Mouse (Mus musculus) midbrain, embryonic 12.5 days (tissue): ENCODE measurements at regions not wholly inside any gene's neighbourhood (a gene's known extent, or its start where the extent isn't known, plus 50 kb on each side); places are given as distances from the start of the nearest gene placed in this dataset.

Experiments
- ATAC-seq: fragments of 200-750 bp; cut with Nextera tagmentation; 2 replicates; pipeline ENCODE4 v1.8.0; 2017; ENCODE audit warnings: low read depth, moderate TSS enrichment, moderate library complexity; ENCODE audit not compliant: low FRiP score
- H3K27ac ChIP-seq: fragments of 300-500 bp; sonication (generic); replicated peaks from 2 replicates; pipeline ENCODE4 v1.5.1; 2016; ENCODE audit warnings: mild to moderate bottlenecking
- H3K27me3 ChIP-seq: fragments of 300-500 bp; sonication (generic); 2 replicates; pipeline ENCODE4 v1.6.1; 2016; ENCODE audit warnings: mild to moderate bottlenecking
- H3K36me3 ChIP-seq: fragments of 300-500 bp; sonication (generic); 2 replicates; pipeline ENCODE4 v1.6.1; 2016
- H3K4me1 ChIP-seq: fragments of 300-500 bp; sonication (generic); 2 replicates; pipeline ENCODE4 v1.6.1; 2016
- H3K4me2 ChIP-seq: fragments of 300-500 bp; sonication (generic); replicated peaks from 2 replicates; pipeline ENCODE4 v1.6.1; 2016; ENCODE audit warnings: mild to moderate bottlenecking, moderate library complexity
- H3K4me3 ChIP-seq: fragments of 300-500 bp; sonication (generic); 2 replicates; pipeline ENCODE4 v1.5.1; 2016; ENCODE audit warnings: mild to moderate bottlenecking
- H3K9ac ChIP-seq: fragments of 300-500 bp; sonication (generic); replicated peaks from 2 replicates; pipeline ENCODE4 v1.6.1; 2016; ENCODE audit warnings: mild to moderate bottlenecking, moderate library complexity
- H3K9me3 ChIP-seq: fragments of 300-500 bp; sonication (generic); 2 replicates; pipeline ENCODE4 v1.6.1; 2016; ENCODE audit warnings: mild to moderate bottlenecking
- WGBS: fragments of 180-500 bp; shearing (Covaris S2); methylation state at CpG from one replicate; pipeline ENCODE4 v1.1.7; 2016; 5-methylcytosine and 5-hydroxymethylcytosine counted together

DNA sequence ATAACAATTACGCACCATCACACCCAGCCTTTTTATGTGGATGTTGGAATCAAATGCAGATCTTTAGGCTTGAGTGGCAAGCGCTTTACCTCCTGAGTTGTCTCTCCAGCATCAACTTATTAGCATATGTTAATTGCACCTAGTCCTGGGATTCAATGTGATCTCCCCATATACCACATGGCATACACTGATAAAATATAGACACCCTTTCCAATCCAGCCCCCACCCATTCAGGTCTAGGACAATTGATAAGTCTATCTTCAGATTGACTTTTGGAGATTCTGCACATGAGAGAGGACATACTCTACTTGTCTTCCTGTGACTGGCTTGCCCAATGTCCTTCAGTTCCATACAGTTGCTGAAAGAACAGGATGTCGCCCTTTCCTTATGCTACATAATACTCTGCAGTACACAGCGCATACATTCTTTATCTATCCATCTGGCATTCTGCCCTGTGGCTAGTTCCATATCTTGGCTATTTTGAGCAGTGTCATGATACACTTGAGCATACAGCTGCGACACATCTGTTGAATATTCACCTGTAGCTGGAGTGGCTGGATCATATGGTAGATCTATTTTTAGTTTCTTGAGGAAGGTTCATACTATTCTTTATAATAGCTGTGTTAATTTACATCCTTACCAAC is 120.3 kb downstream of the Gsdmc2 start:
- H3K9ac ChIP-seq: no peak overlapping the region
- no peak overlapping the region for H3K4me2 ChIP-seq
- 97% methylated on average over 5 of the region's 5 CpGs for WGBS
- H3K27ac ChIP-seq: no peak overlapping the region
- ATAC-seq: no peak
- no peak overlapping the region for H3K4me3 ChIP-seq
- H3K27me3 ChIP-seq: no peaks in the 10 kb centered on the region
- no peaks in the 10 kb centered on the region for H3K4me1 ChIP-seq
- no peaks in the 10 kb centered on the region for H3K36me3 ChIP-seq
- H3K9me3 ChIP-seq: no peaks in the 10 kb centered on the region

- ATAC-seq: no peak
- WGBS: 70% methylated on average over 9 of the region's 9 CpGs
Observed at GRCm38 (mm10) chr15:63722991-63723390, 122.0 kb downstream of the Gsdmc2 start.

GRCm38 (mm10) chr15:63721669-63722357 is 123.2 kb downstream of the Gsdmc2 start:
- Histone ChIP-seq H3K27me3 (no peaks in the 10 kb centered on the region), H3K4me3 (no peak overlapping the region), H3K9ac (no peak overlapping the region), H3K36me3 (no peaks in the 10 kb centered on the region), H3K27ac (no peak overlapping the region), H3K9me3 (no peaks in the 10 kb centered on the region), H3K4me2 (no peak overlapping the region), H3K4me1 (no peaks in the 10 kb centered on the region)
- no peak for ATAC-seq
- WGBS: 58% methylated on average over 3 of the region's 3 CpGs

More at GRCm38 (mm10) chr15:63722991-63723390, 122.0 kb downstream of the Gsdmc2 start:
- Histone ChIP-seq H3K4me3 (no peak overlapping the region), H3K36me3 (no peaks in the 10 kb centered on the region), H3K4me1 (no peaks in the 10 kb centered on the region), H3K27ac (no peak overlapping the region), H3K4me2 (no peak overlapping the region), H3K27me3 (no peaks in the 10 kb centered on the region), H3K9me3 (no peaks in the 10 kb centered on the region), H3K9ac (no peak overlapping the region)

DNA sequence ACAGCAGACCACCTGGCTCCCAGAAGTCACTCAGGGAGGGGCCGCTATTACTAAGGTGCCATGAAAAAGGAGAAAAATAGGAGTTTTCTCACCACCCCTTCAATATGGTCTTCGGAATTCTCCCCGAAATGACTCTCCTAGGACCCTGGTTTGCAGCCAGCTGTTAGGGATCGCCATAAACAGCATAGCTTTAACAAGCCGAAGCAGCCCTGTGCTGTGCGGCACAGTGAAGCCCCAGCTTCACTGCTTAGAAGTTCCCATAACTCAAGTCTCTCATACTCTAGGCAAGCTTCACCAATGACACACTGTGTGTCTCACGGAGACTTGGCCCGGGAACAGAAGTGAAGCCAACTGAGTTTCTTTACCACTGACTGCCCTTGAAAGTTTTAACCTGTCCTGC is 127.2 kb downstream of the Gsdmc2 start:
- Histone ChIP-seq H3K36me3 (no peaks in the 10 kb centered on the region), H3K4me3 (no peak overlapping the region), H3K9me3 (no peaks in the 10 kb centered on the region), H3K9ac (no peak overlapping the region), H3K27me3 (no peaks in the 10 kb centered on the region), H3K27ac (no peak overlapping the region), H3K4me2 (no peak overlapping the region), H3K4me1 (no peaks in the 10 kb centered on the region)
- WGBS: 97% methylated on average over 8 of the region's 8 CpGs
- ATAC-seq: no peak

DNA sequence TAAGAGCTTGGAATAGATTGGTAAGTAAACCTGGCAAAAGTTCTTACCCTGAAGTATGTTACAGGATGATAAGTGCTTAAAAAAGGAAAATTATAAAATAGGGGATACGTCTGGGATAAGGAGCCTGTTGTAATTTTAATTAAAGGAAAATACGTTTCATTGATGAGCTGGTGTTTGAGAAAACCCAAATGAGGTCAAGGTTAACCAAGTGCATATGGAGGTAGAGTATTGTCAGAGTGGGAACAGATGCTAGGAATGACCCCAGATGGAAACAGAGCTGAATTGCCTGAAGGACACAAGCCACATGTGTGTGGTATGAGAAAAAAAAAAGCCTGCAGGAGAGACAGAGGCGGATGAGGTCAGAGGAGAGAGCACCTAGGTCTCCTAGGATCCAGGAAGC is 131.3 kb downstream of the Gsdmc2 start:
- no peak overlapping the region for H3K9ac ChIP-seq
- H3K9me3 ChIP-seq: no peaks in the 10 kb centered on the region
- ATAC-seq: no peak
- H3K27ac ChIP-seq: no peak overlapping the region
- H3K27me3 ChIP-seq: no peaks in the 10 kb centered on the region
- no peak overlapping the region for H3K4me3 ChIP-seq
- H3K36me3 ChIP-seq: no peaks in the 10 kb centered on the region
- no peak overlapping the region for H3K4me2 ChIP-seq
- H3K4me1 ChIP-seq: no peaks in the 10 kb centered on the region
- WGBS: 84% methylated on average over 3 of the region's 3 CpGs

DNA sequence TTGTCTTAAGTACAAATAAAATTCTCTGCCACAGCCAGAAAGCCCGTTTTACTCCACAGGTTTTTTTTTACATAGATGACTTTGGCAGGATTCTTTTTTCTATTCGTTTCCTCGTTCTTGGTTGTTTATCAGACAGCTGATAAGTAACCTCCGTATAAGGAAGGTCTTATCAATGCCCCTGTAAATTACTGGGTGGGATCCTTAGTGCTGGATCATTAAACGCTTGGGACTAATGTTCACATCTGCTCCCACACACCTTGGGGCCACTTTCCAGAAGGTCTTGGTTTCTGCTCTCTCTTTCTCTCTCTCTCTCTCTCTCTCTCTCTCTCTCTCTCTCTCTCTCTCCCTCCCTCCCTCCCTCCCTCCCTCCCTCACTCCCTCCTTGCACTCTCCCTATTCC is 134.6 kb downstream of the Gsdmc2 start:
- no peak overlapping the region for H3K9ac ChIP-seq
- 78% methylated on average over 5 of the region's 5 CpGs for WGBS
- no peak for ATAC-seq

DNA sequence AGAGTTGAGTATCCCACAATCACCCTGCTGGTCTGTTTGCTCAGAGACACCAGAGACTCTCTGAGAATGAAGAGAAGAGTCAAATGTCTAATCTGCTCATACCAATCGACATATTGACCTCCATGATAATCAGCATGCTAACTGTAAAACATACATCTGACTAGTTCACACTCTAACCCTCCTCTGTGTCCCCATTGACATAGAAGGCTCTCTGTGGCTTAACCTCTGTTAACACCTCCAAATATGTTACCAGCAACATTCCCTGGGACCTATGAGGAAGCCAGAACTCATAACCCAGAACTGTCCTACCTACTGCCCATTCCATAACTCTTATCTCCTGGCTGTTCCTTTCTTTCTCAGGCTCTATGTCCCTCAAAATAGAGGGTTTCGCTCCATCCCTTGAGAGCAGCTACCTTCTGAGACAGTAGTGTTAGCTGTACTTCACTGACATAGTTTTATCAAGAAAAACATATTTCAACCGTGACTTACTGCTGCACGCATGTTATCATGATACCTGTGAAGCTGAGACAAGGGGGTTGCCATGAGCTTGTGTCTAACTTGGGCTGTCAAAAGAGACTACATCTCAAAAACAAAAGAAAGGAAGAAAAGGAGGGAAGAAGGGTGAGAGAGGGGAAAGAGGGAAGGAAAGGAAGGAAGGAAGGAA is 135.6 kb downstream of the Gsdmc2 start:
- no peaks in the 10 kb centered on the region for H3K9me3 ChIP-seq
- H3K9ac ChIP-seq: no peak overlapping the region
- 90% methylated on average over 4 of the region's 4 CpGs for WGBS
- H3K27me3 ChIP-seq: no peaks in the 10 kb centered on the region
- H3K36me3 ChIP-seq: no peaks in the 10 kb centered on the region
- ATAC-seq: no peak
- no peaks in the 10 kb centered on the region for H3K4me1 ChIP-seq
- H3K4me2 ChIP-seq: no peak overlapping the region
- H3K4me3 ChIP-seq: no peak overlapping the region
- no peak overlapping the region for H3K27ac ChIP-seq

More for the DNA sequence above, 134.6 kb downstream of the Gsdmc2 start:
- H3K4me2 ChIP-seq: no peak overlapping the region
- no peak overlapping the region for H3K27ac ChIP-seq
- no peaks in the 10 kb centered on the region for H3K27me3 ChIP-seq
- H3K4me3 ChIP-seq: no peak overlapping the region
- no peaks in the 10 kb centered on the region for H3K9me3 ChIP-seq
- H3K4me1 ChIP-seq: no peaks in the 10 kb centered on the region
- H3K36me3 ChIP-seq: no peaks in the 10 kb centered on the region

GRCm38 (mm10) chr15:63704636-63705035 is 140.3 kb downstream of the Gsdmc2 start:
- no peak overlapping the region for H3K27ac ChIP-seq
- WGBS: 90% methylated on average over 8 of the region's 8 CpGs
- no peak overlapping the region for H3K4me3 ChIP-seq

DNA sequence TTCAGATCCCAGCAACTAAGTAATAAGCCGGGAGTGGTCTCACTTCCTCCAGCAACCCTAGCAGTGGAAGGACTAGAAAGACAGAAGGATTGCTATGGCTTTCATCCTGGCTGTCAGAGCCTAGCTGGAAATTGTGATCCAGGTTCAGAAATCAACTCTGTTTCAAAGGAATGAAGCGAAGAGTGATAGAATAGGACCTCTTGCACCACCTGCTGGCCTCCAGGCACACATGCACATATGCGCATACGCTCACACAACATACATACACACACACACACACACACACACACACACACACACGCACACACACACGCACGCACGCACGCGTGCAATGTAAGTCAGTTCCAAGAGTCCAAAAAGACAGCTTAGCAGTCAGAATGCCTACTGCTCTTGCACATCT is 147.1 kb downstream of the Gsdmc2 start:
- Histone ChIP-seq H3K27me3 (peaks cover 35% of the 10 kb centered on the region), H3K36me3 (no peaks in the 10 kb centered on the region), H3K9me3 (no peaks in the 10 kb centered on the region), H3K9ac (no peak overlapping the region), H3K27ac (no peak overlapping the region), H3K4me1 (peaks cover 7% of the 10 kb centered on the region), H3K4me3 (no peak overlapping the region), H3K4me2 (no peak overlapping the region)
- ATAC-seq: no peak
- 96% methylated on average over 10 of the region's 10 CpGs for WGBS

More at GRCm38 (mm10) chr15:63704636-63705035, 140.3 kb downstream of the Gsdmc2 start:
- Histone ChIP-seq H3K9ac (no peak overlapping the region), H3K4me1 (no peaks in the 10 kb centered on the region), H3K9me3 (no peaks in the 10 kb centered on the region), H3K4me2 (no peak overlapping the region), H3K27me3 (no peaks in the 10 kb centered on the region), H3K36me3 (no peaks in the 10 kb centered on the region)
- no peak for ATAC-seq

DNA sequence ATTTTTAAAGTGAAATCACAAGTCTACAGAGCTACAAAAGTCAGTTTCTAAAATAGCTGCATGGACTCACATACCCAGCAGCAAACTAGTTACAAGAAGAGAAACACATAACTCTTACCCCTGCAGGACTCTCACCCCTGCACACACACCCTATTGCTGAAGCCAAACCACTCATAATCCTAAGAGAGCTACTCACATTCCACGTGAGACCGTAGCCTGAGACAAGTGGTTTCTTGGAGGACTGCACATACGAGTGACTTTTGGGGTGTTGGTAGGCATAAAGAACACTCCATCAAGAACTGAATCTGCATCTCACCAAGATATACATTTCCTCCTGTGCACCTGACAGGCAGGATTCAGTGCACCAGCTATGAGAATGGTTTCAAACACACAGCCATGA is 150.8 kb downstream of the Gsdmc2 start:
- Histone ChIP-seq H3K9ac (no peak overlapping the region), H3K27me3 (peaks cover 51% of the 10 kb centered on the region), H3K27ac (no peak overlapping the region), H3K4me2 (no peak overlapping the region), H3K4me3 (no peak overlapping the region), H3K9me3 (no peaks in the 10 kb centered on the region), H3K4me1 (peaks cover 13% of the 10 kb centered on the region), H3K36me3 (no peaks in the 10 kb centered on the region)
- WGBS: 75% methylated on average over 3 of the region's 3 CpGs
- no peak for ATAC-seq

DNA sequence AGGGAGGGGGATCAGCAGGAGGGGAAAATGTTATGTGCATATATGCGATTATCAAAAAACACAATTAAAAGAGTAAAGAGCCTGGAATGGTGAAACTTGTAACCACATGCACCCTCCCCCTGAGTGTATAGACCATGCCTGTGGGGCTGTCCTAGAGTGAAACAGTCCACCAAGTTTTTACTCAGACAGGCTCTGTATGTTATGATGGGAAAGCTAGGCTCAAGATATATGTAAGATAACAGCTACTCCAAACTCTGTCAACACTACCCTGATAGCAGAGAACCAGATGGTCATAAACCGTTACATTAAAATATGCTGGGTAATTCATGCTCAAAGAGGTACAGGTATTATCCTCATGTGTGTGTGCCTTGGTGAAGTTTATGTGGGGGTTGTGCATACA is 151.4 kb downstream of the Gsdmc2 start:
- H3K27ac ChIP-seq: no peak overlapping the region
- WGBS: 71% methylated on average over 2 of the region's 2 CpGs

More for the DNA sequence above, 151.4 kb downstream of the Gsdmc2 start:
- Histone ChIP-seq H3K9me3 (no peaks in the 10 kb centered on the region), H3K36me3 (no peaks in the 10 kb centered on the region), H3K27me3 (peaks cover 51% of the 10 kb centered on the region), H3K4me1 (peaks cover 13% of the 10 kb centered on the region), H3K9ac (no peak overlapping the region), H3K4me3 (no peak overlapping the region), H3K4me2 (no peak overlapping the region)
- ATAC-seq: no peak
